Mouse (Mus musculus): ENCODE results near the gene Hps4.

DNA sequence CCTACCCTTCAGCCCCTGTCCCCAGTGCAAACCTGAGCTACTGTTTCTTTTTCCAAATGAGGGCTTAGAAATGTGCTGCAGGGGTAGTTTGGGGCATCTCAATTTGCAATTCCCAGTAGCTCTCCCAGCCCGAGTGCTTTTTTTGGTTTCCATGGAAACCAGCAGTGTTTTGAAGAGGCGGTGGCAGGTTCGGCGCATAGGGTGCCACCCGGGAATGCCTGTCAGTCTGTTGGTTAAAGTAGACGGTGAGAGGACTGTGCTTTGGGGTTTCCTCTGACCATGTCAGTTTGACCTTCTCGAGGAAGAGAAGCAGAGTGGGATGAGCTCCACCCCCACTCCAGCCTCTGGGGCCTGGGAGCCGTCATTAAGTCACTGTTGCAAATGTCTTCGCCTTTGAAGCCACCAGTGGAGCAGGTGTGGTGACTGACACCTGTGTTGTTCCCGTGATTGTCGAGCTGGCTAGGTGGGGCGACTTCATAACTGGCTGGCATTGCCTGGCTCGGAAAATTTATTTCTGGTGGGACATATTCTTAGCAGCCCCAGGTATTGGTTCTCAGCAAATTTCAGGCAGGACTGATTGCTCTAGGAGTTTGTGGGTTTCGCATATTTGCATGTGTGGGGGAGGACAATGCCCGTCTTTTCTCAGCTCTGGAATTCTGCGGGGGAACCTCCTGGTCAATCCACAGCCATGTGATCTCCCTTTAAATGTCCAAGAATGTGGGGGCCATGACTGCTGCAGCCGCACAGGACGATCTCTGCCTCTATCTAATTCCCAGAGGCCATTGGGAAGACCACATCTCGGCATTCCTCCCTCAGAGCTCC, 68.8 kb downstream of the Hps4 start:
- no peak for TF ChIP-seq CTCF (IDR thresholded peaks at IDR 0.05; ENCODE audit: low read depth)
- no peak for TF ChIP-seq EP300 (IDR thresholded peaks at IDR 0.05; ENCODE audit: low read depth)

Measured in heart, postnatal 0 days (tissue).